Mouse (Mus musculus) kidney, postnatal 4 days (tissue): ENCODE data around the gene Ilk.
"Not testable (repeated sequence)": the region's sequence is repeated elsewhere in the genome, so short reads cannot be mapped to it uniquely, and the experiment has no call there.

Experiments used
- DNase-seq, 2 experiments: peaks; one replicate each; pipeline ENCODE4 v3.0.0; 2021; ENCODE audit warnings: mixed read lengths in 2 of 2

Gene Ilk

GRCm38 (mm10) chr7:105736264-105736901, at the start of gene Ilk:
TSS of gene Ilk (plus strand) at chr7:105736592.
- peak; percentile 92 to 96 for DNase-seq

- DNase-seq = no peak
Measured at GRCm38 (mm10) chr7:105690875-105691274, 45.5 kb upstream of the Ilk start.

- no peak for DNase-seq
Measured at GRCm38 (mm10) chr7:105703184-105703583, 33.2 kb upstream of the Ilk start.

GRCm38 (mm10) chr7:105703816-105704215, 32.6 kb upstream of the Ilk start:
- DNase-seq = no peak

GRCm38 (mm10) chr7:105708733-105709132, 27.7 kb upstream of the Ilk start:
- no peak for DNase-seq

- no peak for DNase-seq
Measured at GRCm38 (mm10) chr7:105715366-105715765, 21.0 kb upstream of the Ilk start.

GRCm38 (mm10) chr7:105721916-105722315, 14.5 kb upstream of the Ilk start:
- DNase-seq = no peak

- peak; percentile 28 to 52 for DNase-seq
Measured at GRCm38 (mm10) chr7:105726144-105726979, 10.0 kb upstream of the Ilk start.

- DNase-seq = no peak
Measured at GRCm38 (mm10) chr7:105726980-105727325, 9.4 kb upstream of the Ilk start.

- DNase-seq = no peak
Measured at GRCm38 (mm10) chr7:105728701-105729428, 7.5 kb upstream of the Ilk start.

GRCm38 (mm10) chr7:105733836-105734235, 2.6 kb upstream of the Ilk start:
- no peak for DNase-seq

- no peak for DNase-seq
Measured at GRCm38 (mm10) chr7:105734826-105735225, 1.6 kb upstream of the Ilk start.

GRCm38 (mm10) chr7:105735464-105735863, 928 bp upstream of the Ilk start:
- not testable (repeated sequence) for DNase-seq

GRCm38 (mm10) chr7:105736911-105737521, 624 bp downstream of the Ilk start, which contains the start of gene Rrp8:
TSS of gene Rrp8 (minus strand) at chr7:105737385.
- peak; percentile 55 to 67 for DNase-seq

GRCm38 (mm10) chr7:105737648-105738047, 1.3 kb downstream of the Ilk start:
- DNase-seq = no peak

GRCm38 (mm10) chr7:105738286-105738685, 1.9 kb downstream of the Ilk start:
- no peak for DNase-seq

- peak; percentile 81 to 88 for DNase-seq
Measured at GRCm38 (mm10) chr7:105738948-105739347, 2.6 kb downstream of the Ilk start.

GRCm38 (mm10) chr7:105740089-105740795, 3.9 kb downstream of the Ilk start:
- DNase-seq = no peak

GRCm38 (mm10) chr7:105740851-105741250, 4.5 kb downstream of the Ilk start:
- DNase-seq = no peak

GRCm38 (mm10) chr7:105741978-105742377, 5.6 kb downstream of the Ilk start:
- DNase-seq = no peak

GRCm38 (mm10) chr7:105742539-105743215, 6.3 kb downstream of the Ilk start:
- not testable (repeated sequence) for DNase-seq
